Mouse (Mus musculus) stomach, postnatal 0 days (tissue): ENCODE measurements around the gene Gcnt3.

Source experiments
- CTCF ChIP-seq: IDR thresholded peaks from 2 replicates; pipeline ENCODE4 v1.5.1; 2016; ENCODE audit warnings: antibody characterized with exemption, low read depth, mild to moderate bottlenecking, moderate library complexity
- EP300 ChIP-seq: optimal IDR thresholded peaks from 2 replicates; pipeline ENCODE3; 2016; ENCODE audit warnings: antibody characterized with exemption

GRCm38 (mm10) chr9:70044865-70045264 lies 7.0 kb upstream of the Gcnt3 start:
- TF ChIP-seq CTCF (no peak), EP300 (no peak)
